Mouse (Mus musculus) spleen, postnatal 10 days (tissue): Measurements from ENCODE around the gene Sema5a.

ENCODE experiments used
- DNase-seq, 2 experiments: peaks; one replicate each; pipeline ENCODE4 v3.0.0; 2021 to 2022; ENCODE audit warnings: low spot score in 2 of 2

Sema5a gene

GRCm38 (mm10) chr15:32543181-32543580, 298.6 kb downstream of the Sema5a start:
- DNase-seq = no peak

GRCm38 (mm10) chr15:32545455-32545854, 300.8 kb downstream of the Sema5a start:
- no peak for DNase-seq

- DNase-seq = no peak
Observed at GRCm38 (mm10) chr15:32546746-32547145, 302.1 kb downstream of the Sema5a start.

- DNase-seq = no peak
Observed at GRCm38 (mm10) chr15:32558925-32559324, 314.3 kb downstream of the Sema5a start.

- DNase-seq = no peak
Observed at GRCm38 (mm10) chr15:32562600-32562999, 318.0 kb downstream of the Sema5a start.

- no peak for DNase-seq
Observed at GRCm38 (mm10) chr15:32568181-32568857, 323.7 kb downstream of the Sema5a start.

GRCm38 (mm10) chr15:32568858-32569387, 324.3 kb downstream of the Sema5a start:
- no peak for DNase-seq

GRCm38 (mm10) chr15:32574327-32574726, 329.7 kb downstream of the Sema5a start:
- no peak for DNase-seq

- DNase-seq = no peak
Observed at GRCm38 (mm10) chr15:32575212-32575611, 330.6 kb downstream of the Sema5a start.

GRCm38 (mm10) chr15:32579351-32579750, 334.7 kb downstream of the Sema5a start:
- DNase-seq = no peak

GRCm38 (mm10) chr15:32590641-32591040, 346.0 kb downstream of the Sema5a start:
- DNase-seq = no peak

GRCm38 (mm10) chr15:32593746-32594145, 349.1 kb downstream of the Sema5a start:
- no peak for DNase-seq

- no peak for DNase-seq
Observed at GRCm38 (mm10) chr15:32596574-32596973, 352.0 kb downstream of the Sema5a start.

GRCm38 (mm10) chr15:32597189-32597588, 352.6 kb downstream of the Sema5a start:
- DNase-seq = no peak

GRCm38 (mm10) chr15:32607236-32607635, 362.6 kb downstream of the Sema5a start:
- DNase-seq = no peak

GRCm38 (mm10) chr15:32610776-32611175, 366.2 kb downstream of the Sema5a start:
- no peak for DNase-seq

- DNase-seq = no peak
Observed at GRCm38 (mm10) chr15:32611201-32611600, 366.6 kb downstream of the Sema5a start.

GRCm38 (mm10) chr15:32613718-32614117, 369.1 kb downstream of the Sema5a start:
- DNase-seq = no peak

GRCm38 (mm10) chr15:32615773-32616172, 371.2 kb downstream of the Sema5a start:
- no peak for DNase-seq

GRCm38 (mm10) chr15:32619199-32619598, 374.6 kb downstream of the Sema5a start:
- DNase-seq = no peak

- DNase-seq = no peak
Observed at GRCm38 (mm10) chr15:32623037-32623739, 378.6 kb downstream of the Sema5a start.

- DNase-seq = no peak
Observed at GRCm38 (mm10) chr15:32624106-32624505, 379.5 kb downstream of the Sema5a start.

- no peak for DNase-seq
Observed at GRCm38 (mm10) chr15:32626031-32626430, 381.4 kb downstream of the Sema5a start.
